Mouse (Mus musculus) testis, postnatal 14 days (tissue): ENCODE measurements around the gene Zscan2.

Experiments used
- DNase-seq: peaks from one replicate; pipeline ENCODE4 v3.0.0; 2021; ENCODE audit warnings: low spot score

Gene Zscan2

DNA sequence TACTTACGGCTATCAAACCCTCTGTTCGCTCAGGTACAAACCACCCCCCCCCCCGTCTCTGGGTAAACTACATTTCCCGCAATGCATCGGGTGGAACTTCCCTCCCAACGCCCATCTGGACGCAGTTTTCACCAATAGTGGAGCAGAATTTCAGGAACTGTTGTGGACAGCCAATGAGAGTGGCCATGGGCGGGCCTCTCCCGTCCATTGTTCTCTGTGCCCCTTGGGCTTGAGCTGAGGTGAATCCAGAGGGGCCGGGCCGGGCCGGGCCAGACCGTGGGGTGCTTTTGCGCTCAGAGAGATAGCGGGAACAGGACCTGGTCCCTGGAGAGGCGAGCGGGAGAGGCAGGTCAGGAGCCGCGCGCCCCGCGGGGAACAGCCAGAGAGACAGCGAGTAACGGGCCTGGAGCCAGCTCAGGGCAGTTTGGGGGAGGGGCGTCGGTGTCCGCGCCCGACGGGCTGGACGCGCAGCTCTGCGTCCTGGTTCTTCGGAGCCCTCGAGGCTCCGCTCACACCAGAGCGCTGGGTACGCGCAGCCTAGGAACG lies at the start of gene Zscan2:
TSS of gene Zscan2 (plus strand) at position 192 of the 546 bp plus-strand sequence.
- DNase-seq: peak; percentile 95

DNA sequence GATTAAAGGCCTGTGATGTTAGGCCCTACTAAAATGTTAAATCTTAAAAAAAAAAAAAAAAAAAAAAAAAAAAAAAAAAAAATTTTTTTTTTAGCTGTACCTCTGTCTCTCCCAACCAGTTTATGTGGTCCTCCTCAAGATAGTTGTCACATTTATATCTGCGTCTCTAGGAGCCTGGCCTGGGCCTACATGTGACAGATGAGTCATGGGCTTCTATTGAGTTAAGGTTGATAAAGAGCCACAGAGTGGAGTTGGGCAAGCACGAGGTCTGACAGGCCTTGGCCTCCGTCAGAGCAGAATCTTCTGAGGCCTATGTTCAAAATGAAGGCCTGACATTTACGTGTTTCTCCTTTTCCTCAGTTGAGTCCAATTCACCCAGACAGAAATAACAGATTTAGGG lies 47.3 kb upstream of the Zscan2 start:
- DNase-seq: no peak

DNA sequence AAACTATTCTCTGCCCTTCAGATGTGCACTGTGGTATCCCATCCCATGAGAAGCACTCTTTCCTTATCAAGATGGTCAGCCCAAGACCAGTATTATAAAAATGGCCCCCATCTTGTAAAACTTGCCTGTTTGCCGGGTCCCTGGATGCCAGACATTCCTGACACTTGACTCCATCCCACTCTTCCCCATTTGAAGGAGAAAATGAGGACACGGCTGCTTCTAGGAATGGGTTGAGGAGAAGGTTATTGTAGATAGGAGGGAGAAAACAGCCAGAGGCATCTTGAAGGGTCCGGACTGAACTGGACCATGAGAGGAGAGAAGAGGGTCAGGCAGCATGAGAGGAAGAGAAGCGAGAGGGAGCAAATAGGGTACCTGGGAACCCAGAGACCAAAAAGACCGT lies 44.1 kb upstream of the Zscan2 start:
- no peak for DNase-seq

DNA sequence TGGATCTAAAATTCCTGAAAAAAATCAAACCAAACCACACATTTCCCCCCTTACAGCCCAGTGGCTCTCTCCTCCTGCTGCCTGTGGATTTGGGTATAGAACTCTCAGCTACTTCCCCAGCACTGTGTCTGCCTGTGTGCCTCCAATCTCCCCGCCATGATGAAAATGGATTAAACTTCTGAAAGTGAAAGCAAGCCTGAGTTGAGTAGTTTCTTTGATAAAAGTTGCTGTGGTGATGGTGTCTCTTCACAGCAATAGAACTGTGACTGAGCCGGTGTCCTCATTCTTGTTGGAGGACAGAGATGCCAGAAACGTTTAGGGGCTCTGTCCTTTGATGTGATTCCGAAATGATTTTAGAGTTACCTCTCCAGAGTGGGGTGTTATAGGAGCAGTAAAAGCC lies 39.9 kb upstream of the Zscan2 start:
- DNase-seq: no peak

DNA sequence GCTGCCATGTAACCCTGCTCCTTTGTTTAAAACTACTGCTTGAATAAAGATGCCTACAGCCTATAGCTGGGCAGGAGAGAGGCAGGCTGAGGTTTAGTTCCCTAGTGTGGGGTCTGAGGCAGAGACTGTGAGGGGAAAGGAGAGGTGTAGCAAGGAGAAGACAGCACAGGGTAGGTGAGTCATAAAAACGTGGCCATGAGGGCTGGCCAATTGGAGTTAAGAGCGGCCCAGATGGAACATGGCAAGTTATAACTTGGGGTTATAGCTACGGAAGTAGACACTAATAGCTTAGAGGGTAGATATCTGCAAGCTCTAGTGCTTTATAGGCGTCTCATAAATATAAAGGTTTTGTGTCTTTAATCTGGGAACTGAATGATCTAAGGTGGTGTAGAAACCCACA lies 37.5 kb upstream of the Zscan2 start:
- no peak for DNase-seq

DNA sequence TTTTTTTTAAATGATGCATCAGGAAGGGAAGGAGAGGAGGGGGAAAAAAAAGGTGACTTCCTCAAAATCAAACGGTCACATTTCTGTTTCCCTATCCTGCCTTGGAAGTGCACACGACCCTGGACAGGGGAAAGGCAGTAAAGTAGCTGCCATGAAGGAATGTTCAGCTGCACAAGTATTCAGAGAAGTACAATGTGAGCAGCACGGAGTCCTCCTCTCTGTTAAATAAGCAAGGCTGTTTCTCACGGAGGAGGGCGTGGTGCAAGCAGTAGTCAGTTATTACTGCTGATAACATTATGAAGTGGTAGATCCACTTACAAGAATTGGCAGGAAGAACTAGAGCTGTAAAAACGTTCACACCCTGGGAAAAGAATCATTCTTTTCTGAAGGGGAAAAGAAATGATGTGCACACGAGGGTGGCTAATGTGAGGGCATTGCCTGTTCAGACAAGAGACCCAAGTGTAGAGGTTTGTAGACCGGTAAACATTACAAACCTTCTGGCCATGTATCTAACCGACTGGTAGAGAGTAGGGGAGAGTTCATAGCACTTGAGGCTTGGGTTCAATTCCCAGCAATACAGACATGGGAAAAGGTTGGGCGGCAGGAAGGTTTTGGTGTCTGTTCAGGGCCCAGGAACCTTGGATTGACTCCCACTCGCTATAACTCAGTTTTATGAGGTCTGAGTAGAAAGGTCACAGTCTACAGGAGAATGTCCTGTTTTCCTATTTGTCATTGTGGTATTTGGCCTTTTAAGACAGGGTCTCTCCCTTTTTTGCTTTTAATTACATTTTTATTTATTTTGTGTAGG lies 36.6 kb upstream of the Zscan2 start:
- DNase-seq: no peak

DNA sequence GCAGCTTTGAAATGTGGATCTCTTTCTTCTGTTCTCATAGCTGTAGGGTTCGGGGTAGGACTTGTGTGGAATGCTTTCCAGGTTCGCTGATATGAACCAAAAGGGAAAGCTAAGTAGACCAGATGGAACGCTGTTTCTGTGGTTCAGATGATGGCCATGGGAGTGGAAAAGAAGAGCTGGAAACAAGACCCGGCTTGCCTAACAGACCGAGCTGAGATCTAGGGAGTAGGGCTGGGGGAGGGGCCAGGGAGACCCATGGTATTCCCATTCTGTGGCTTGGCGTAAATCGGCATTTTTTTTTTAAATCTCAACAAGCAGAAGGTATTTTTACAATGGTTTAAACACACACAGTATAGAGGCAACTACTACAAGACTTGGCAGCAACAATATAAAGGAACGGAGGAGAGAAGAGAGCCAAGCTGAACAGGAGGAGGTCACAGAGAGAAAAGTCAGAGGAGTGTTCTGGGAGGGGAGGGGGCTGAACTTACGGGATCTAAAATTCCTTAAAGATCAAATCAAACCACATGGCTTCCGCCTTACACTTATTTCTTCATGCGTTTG lies 34.8 kb upstream of the Zscan2 start, which contains the start of gene Iqgap1:
TSS of gene Iqgap1 (minus strand) at position 132 of the 561 bp plus-strand sequence.
- no peak for DNase-seq

DNA sequence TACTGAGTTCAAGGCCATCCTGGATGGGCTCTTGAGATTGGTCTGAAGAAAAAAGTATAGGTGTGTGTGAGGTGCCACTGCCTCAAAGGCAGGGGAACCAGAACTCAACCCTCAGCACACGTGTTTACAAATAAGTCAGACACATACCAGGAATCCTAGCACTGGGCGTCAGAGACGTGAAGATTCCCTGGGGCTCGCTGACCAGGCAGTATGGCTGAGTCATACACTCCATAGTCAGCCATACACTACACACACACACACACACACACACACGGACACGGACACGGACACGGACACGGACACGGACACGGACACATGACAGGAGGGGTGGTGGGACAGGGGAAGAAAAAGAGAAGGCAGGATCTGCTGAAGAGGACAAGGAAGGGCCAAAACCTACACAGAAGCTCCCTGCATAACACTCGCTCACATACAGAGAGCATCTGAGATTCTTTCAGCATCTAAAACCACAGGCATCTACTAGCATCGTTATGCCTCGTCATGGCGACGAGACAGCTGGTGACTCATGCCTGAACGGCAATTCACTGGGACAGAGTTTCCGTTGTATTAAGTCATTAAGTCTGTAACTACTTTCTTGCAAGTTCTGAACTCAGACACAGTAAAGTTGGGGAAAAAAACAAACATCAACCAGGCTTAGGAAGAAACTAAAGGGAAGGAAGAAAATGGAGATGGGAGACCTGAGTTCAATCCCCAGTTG lies 32.4 kb upstream of the Zscan2 start:
- DNase-seq: no peak

DNA sequence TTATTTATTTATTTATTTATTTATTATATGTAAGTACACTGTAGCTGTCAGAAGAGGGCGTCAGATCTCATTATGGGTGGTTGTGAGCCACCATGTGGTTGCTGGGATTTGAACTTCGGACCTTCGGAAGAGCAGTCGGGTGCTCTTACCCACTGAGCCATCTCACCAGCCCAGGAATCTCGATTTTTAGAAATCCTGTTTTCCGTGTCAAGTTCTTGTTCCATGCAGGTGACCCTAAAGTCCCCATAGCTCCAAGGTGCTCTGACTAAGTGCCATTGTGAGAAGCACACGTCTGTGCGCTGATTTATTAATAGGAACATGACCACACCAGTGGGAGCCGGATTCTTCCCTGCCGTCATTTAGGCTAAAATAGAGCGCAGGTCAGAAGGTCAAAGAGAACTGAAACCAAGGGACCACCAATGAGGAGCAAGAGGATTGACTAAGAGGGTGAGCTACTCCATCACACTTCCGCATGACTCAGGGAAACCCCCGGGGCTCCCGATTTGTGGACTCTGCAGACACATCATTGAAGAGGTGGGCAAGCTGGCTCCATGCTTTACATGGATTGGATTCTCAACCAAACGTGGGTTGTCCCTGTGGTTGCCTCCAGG lies 30.4 kb upstream of the Zscan2 start:
- no peak for DNase-seq

DNA sequence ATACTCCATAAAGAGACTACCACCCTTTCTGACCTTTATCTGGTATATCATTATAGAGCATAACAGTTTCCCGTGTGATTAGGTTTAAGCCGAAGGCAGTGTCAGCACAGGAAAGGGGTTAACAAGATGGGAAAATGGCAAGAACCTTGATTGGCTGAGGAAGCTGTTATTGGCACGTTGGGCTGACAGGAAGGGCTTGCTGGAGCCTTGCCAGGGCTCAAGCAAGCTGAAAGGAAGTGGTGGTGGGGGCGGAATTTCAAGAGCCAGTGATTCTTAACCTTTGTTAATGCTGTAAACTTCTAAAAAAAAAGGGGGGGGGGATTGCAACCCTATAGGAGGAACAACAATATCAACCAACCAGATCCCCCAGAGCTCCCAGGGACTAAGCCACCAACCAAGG lies 28.5 kb upstream of the Zscan2 start:
- no peak for DNase-seq

DNA sequence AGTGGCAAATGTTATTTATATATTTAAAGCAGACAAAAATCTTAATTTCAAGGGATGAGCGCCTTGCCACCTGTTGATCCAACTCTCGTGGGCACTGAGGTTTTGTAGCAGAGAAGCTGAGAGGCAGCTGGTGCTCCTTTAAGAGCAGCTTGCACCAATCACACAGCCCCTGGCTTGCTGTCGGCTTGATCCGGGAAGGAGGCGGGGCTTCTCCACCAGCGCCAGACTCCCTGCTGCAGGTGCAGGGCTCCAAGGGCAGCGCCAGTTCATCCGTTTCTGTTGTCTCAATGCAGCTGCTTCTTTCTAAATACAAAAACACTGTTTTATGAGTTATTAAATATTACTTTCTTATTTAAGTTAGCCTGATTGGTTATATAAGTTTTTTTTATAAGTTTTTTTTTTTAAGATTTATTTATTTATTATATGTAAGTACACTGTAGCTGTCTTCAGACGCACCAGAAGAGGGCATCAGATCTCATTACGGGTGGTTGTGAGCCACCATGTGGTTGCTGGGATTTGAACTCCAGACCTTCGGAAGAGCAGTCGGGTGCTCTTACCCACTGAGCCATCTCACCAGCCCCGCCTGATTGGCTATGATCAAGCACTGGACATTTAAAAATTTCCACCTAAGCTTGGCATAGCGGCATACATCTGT lies 27.6 kb upstream of the Zscan2 start:
- peak; percentile 45 for DNase-seq

DNA sequence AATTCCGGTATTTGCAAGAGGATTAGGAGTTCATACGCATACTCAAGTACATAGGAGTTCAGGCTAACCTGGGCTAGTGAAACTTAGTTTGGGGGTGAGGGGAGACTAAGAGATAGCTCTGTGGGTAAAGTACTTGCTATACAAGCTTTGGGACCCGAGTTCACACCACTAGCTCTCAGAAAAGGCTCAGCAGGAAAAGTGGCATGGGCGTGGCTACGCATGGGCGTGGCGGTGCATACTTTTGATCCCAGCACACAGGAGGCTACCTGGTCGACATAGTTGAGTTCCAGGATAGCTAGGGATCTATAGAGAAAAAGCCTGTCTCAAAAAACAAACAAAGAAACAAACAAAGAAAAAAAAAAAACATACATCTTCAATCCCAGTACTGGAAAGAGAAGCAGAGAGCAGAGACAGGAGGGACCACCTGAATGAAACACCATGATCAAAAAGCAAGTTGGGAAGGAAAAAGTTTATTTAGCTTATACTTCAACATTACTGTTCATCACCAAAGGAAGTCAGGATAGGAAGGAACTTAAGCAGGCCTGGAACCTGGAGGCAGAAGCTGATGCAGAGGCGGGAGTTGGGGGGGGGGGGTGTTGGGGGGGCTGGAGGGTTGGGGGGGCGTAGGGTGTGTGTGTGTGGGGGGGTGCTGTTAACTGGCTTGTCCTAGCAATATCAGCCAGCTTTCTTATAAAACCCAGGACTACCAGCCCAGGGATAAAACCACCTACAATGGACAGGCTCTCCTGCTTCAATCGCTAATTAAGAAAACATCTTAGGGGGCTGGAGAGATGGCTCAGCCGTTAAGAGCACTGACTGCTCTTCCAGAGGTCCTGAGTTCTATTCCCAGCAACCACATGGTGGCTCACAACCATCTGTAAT lies 26.8 kb upstream of the Zscan2 start:
- no peak for DNase-seq

DNA sequence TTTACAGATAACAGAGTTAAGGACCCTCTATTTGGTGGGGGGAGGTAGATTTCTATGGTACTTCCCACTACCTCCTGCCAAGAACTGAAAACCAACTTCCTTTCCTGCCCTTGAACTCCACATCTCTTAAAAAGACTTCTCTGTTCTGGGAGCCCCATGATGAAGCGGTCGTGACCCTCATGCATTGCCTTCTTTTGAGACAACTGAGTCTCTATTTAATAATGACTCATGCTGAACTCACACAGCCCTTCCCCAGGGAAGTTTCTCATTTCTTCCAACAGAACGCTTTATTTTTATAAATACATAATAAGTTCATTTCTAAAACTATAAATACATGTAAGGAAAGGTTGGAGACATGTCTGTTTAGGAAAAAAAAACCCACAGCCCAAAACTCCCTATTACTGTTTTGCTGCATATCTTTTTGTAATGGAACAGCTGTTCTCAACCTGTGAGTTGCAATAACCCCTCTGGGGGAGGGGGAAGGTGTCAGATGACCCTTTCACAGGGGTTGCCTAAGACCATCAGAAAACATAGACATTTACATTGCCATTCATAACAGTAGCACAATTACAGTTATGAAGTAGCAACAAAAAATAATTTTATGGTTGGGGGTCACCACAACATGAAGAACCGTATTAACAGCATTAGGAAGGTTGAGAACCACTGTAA lies 24.6 kb upstream of the Zscan2 start:
- DNase-seq: no peak

DNA sequence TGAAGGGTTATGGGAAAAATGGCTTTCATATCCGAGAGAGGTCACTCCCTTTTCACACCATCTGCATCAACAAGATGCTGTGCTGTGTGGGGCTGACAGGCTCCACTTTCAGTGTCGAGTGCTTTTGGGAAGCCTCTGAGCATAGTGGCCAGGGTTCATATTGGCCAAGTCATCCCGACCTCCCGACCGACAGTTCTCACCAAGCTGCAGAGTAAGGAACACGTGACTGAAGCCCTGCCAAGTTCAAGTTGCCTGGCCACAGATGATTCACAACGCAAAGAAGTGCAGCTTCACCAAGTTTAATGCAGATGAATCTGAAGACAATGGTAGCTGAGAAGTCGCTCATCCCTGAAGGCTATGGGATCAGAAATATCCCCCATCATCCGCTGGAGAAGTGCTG lies 23.0 kb upstream of the Zscan2 start:
- DNase-seq: no peak

DNA sequence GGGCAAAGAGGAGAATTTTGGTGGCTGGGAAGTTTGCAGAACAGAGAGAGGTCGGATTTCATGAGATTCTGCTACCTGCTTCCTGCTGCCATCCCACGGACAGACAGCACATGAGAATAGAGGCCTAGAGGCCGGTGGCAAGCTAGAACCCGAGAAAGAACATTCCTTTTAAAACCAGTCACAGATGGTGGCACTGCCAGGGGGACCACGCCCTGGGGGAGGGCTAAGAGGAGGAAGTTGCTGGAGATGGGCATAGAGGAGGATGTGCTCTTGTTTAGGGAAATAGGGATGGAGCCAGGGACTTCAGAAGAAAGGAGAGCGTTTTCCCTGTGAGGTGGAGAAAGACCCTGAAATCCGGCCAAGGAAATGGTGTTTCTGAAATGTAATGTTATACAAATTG lies 22.5 kb upstream of the Zscan2 start:
- DNase-seq: no peak

DNA sequence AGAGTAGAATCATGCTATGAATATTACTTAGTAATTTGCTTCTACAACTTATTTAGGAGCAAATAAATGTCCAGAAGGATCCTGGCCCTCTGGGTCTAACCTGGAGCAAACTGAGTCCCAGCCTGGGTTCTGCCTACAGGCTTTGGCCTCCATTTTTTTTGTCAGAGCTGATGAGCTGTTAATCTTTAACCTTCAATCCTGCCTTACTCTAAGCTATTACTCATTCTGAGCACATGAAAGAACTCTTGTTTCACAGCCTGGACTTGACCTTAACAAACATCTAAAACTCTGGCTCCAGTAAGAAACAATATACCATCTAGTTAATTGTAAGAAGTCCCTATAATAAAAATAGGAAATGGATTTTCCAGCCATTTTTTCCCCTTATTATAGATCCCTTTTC lies 21.0 kb upstream of the Zscan2 start:
- DNase-seq: no peak

DNA sequence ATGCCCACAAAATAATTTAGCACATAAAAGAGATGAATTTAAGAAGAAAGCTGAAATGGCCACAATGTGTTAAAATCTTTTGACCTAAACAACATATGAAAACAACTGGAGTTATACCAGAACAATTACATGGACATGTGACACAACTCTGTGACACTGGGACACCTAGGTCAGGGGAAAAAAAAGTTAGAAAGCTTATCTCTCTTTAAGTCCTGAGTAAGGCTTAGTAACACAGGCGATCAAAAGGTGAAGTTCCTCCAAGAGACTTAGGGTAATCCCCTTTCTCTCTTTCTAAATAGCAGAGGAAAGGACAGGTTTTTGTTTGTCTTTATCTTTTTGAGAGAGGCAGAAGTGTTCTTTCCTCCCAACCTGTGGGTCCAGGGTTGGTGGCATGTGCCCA lies 20.5 kb upstream of the Zscan2 start:
- DNase-seq: no peak

DNA sequence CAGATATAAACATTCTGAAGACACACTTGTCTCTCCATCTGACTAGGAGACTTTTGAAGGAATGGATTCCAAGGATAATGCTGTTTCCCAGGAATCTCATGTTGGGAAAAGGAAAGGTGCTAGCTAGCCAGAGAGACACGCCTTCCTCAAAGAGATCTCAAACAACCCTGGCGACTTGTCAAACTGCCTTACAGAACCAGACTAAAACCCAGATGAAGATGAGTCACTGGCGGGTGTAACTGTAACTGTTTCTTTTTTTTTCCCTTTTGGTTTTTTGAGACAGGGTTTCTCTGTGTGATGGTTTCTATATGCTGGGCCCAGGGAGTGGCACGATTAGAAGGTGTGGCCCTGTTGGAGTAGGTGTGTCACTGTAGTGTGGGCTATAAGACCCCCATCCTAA lies 19.8 kb upstream of the Zscan2 start:
- no peak for DNase-seq

DNA sequence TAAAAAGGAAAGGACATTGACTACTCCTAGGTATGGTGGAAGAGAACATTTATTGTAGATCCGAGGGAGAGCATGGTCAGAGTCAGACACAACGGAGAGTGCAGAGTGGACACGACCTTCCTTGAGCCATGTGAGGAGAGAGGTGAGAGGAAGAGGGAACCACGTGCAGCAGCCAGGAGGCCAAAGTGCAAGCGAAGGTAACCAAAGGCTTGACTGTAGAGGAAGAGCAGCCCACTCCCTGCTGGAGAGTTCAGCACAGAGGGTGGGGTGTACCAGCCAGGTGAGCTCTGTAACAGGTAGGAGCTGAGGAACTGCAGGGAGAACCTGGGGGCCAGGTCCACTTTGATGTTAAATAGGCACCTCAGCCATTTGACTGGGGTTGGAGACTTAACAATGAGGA lies 18.6 kb upstream of the Zscan2 start:
- DNase-seq: no peak

DNA sequence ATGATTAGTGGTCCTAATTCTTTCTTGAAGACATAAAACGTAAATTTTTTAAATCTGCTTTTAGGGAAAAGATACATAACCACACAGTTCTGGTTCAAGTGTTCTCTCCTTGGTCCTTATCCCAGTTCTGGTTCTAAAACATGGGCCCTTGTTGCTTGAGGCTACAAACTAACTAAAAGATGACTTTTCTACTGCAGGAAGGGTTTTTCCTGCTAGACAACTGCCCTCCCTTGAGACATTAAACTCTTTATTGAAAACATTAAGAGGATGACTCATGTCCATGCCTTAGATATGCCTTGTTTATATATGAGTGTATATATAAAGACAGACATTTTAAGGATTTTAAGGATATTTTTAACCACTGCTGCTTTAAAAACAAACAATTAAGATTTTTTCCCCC lies 17.5 kb upstream of the Zscan2 start:
- DNase-seq: no peak
